Mouse (Mus musculus) liver, embryonic 14.5 days (tissue): ENCODE measurements at regions not wholly inside any gene's neighbourhood (a gene's known extent, or its start where the extent isn't known, plus 50 kb on each side); places are given as distances from the start of the nearest gene placed in this dataset.

Experiments
- ATAC-seq: fragments of 200-750 bp; cut with Nextera tagmentation; 2 replicates; pipeline ENCODE4 v1.8.0; 2017; ENCODE audit warnings: moderate number of reproducible peaks, mild to moderate bottlenecking, moderate library complexity; ENCODE audit not compliant: insufficient read depth
- DNase-seq, 3 experiments: peaks; one replicate each; pipeline ENCODE4 v3.0.0-alpha.2; 2012 to 2013; ENCODE audit warnings: low read depth in 3 of 3, low spot score in 3 of 3
- H3K27ac ChIP-seq: fragments of 300-500 bp; sonication (generic); 2 replicates; pipeline ENCODE4 v1.5.1; 2014; ENCODE audit warnings: moderate library complexity, mild to moderate bottlenecking, control low read depth, inconsistent platforms
- H3K27me3 ChIP-seq: fragments of 300-500 bp; sonication (generic); 2 replicates; pipeline ENCODE4 v1.6.1; 2014; ENCODE audit warnings: mild to moderate bottlenecking, low read length, moderate library complexity; ENCODE audit not compliant: control insufficient read depth, insufficient read depth
- H3K36me3 ChIP-seq: fragments of 300-500 bp; sonication (generic); replicated peaks from 2 replicates; pipeline ENCODE4 v1.6.1; 2014; ENCODE audit warnings: low read depth; ENCODE audit not compliant: control insufficient read depth, insufficient read depth
- H3K4me1 ChIP-seq, 2 experiments: fragments of 200-500 bp in 1 of 2; fragments of 300-500 bp in 1 of 2; sonication (generic) in 1 of 2; replicated peaks; 2 replicates each; pipeline ENCODE4 v1.6.1; 2012 to 2014; ENCODE audit warnings: antibody characterized with exemption in 1 of 2, inconsistent platforms in 1 of 2, low read length in 1 of 2; ENCODE audit not compliant: control insufficient read depth in 2 of 2, insufficient read depth in 2 of 2
- H3K4me2 ChIP-seq: fragments of 300-500 bp; sonication (generic); 2 replicates; pipeline ENCODE4 v1.6.1; 2014; ENCODE audit warnings: low read depth, mild to moderate bottlenecking, control low read depth, moderate library complexity
- H3K4me3 ChIP-seq, 2 experiments: fragments of 200-500 bp in 1 of 2; fragments of 300-500 bp in 1 of 2; sonication (generic) in 1 of 2; 2 replicates each; pipeline ENCODE4 v1.5.1; 2012 to 2014; ENCODE audit warnings: low read depth in 2 of 2, low read length in 2 of 2, mild to moderate bottlenecking in 2 of 2, control low read depth in 1 of 2, inconsistent platforms in 1 of 2, moderate library complexity in 1 of 2; ENCODE audit not compliant: insufficient read depth in 1 of 2
- H3K9ac ChIP-seq: fragments of 300-500 bp; sonication (generic); replicated peaks from 2 replicates; pipeline ENCODE4 v1.6.1; 2014; ENCODE audit warnings: mild to moderate bottlenecking, control low read depth, moderate library complexity
- H3K9me3 ChIP-seq: fragments of 300-500 bp; sonication (generic); 2 replicates; pipeline ENCODE4 v1.6.1; 2016; ENCODE audit warnings: low read length, mixed read lengths; ENCODE audit not compliant: control insufficient read depth
- CTCF ChIP-seq: IDR thresholded peaks from 2 replicates; pipeline ENCODE4 v1.5.1; 2016; ENCODE audit warnings: antibody characterized with exemption, low read depth, control low read depth
- EP300 ChIP-seq: IDR thresholded peaks from 2 replicates; pipeline ENCODE4 v1.6.1; 2016; ENCODE audit warnings: antibody characterized with exemption, low read depth
- WGBS: fragments of 180-500 bp; shearing (Covaris S2); extraction: QIAGEN DNeasy Blood & Tissue Kit; methylation state at CpG from one replicate; pipeline ENCODE4 v1.1.7; 2014; ENCODE audit not compliant: insufficient replicate concordance; 5-methylcytosine and 5-hydroxymethylcytosine counted together

- WGBS: 38% methylated on average over 8 of the region's 8 CpGs
- no peak overlapping the region for H3K27ac ChIP-seq
- H3K4me2 ChIP-seq: no peak overlapping the region
Observed at GRCm38 (mm10) chr4:8988345-8988733, 749.5 kb upstream of the Car8 start.

DNA sequence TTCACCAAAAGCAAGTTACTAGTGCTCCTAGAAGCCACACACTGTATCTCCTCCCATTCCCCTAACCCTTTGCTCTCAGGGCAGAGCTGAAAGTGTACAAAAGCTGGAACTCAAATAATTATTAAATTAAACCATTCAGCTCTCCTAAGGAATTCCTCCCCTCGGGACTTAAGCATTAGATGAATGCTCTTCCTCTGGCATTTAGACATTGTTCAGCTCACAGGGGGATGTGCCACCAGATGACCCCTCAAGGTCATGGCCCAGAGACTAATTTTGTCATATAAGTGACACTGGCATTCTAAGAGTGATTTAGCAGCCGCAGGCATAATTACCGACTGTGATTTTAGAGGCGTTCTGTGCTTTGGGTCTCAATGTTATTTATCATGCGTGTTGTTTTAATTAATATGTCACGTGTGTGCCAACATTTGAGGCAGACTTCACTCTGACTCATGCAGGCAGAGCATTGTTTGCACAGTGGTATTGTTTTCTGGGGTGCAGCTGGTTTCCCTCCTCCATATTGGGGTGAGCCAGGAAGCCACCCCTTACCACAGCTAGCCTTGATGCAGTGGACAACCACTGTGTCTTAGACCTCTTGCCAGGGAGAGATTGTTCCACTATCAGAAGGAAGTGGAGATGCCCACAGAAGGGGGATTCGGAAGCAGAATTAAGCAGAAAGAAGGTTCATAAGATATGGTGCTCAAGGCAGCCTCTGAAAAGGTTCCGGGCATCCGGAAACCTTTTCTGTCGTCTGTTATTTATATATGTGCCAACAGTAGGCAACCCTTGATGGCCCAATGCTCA, 748.9 kb upstream of the Car8 start:
- Histone ChIP-seq H3K27me3 (no peaks in the 10 kb centered on the region), H3K4me3 (no peak overlapping the region), H3K36me3 (no peaks in the 10 kb centered on the region), H3K4me1 (no peaks in the 10 kb centered on the region), H3K4me2 (no peak overlapping the region), H3K9me3 (no peaks in the 10 kb centered on the region), H3K27ac (no peak overlapping the region), H3K9ac (no peak overlapping the region)
- WGBS: 51% methylated on average over 10 of the region's 10 CpGs
- DNase-seq (no peak), ATAC-seq (no peak)
- TF ChIP-seq EP300: no peak
- TF ChIP-seq CTCF: no peak

More at GRCm38 (mm10) chr4:8988345-8988733, 749.5 kb upstream of the Car8 start:
- ATAC-seq: no peak
- no peak for DNase-seq
- no peak overlapping the region for H3K4me3 ChIP-seq
- no peak for TF ChIP-seq EP300
- TF ChIP-seq CTCF: no peak
- no peaks in the 10 kb centered on the region for H3K36me3 ChIP-seq
- no peaks in the 10 kb centered on the region for H3K27me3 ChIP-seq
- H3K9me3 ChIP-seq: no peaks in the 10 kb centered on the region
- no peak overlapping the region for H3K9ac ChIP-seq
- H3K4me1 ChIP-seq: no peaks in the 10 kb centered on the region

- Histone ChIP-seq H3K9ac (no peak overlapping the region), H3K36me3 (no peaks in the 10 kb centered on the region), H3K9me3 (no peaks in the 10 kb centered on the region), H3K4me1 (no peaks in the 10 kb centered on the region), H3K4me2 (no peak overlapping the region), H3K27me3 (no peaks in the 10 kb centered on the region), H3K4me3 (no peak overlapping the region), H3K27ac (no peak overlapping the region)
- 65% methylated on average over 13 of the region's 13 CpGs for WGBS
- DNase-seq (no peak), ATAC-seq (no peak)
- TF ChIP-seq CTCF (no peak), EP300 (no peak)
Observed at GRCm38 (mm10) chr4:8986394-8987091, 747.7 kb upstream of the Car8 start.

- ATAC-seq: no peak
- no peaks in the 10 kb centered on the region for H3K9me3 ChIP-seq
- DNase-seq: no peak
- no peaks in the 10 kb centered on the region for H3K27me3 ChIP-seq
- no peaks in the 10 kb centered on the region for H3K4me1 ChIP-seq
- no peak for TF ChIP-seq EP300
- TF ChIP-seq CTCF: no peak
- H3K9ac ChIP-seq: no peak overlapping the region
- H3K27ac ChIP-seq: no peak overlapping the region
- no peak overlapping the region for H3K4me2 ChIP-seq
- no peaks in the 10 kb centered on the region for H3K36me3 ChIP-seq
- H3K4me3 ChIP-seq: no peak overlapping the region
- WGBS: 74% methylated on average over 5 of the region's 5 CpGs
Observed at GRCm38 (mm10) chr4:8984059-8984606, 745.3 kb upstream of the Car8 start.

- H3K4me3 ChIP-seq: no peak overlapping the region
- DNase-seq (no peak), ATAC-seq (no peak)
- no peak overlapping the region for H3K4me2 ChIP-seq
- H3K9ac ChIP-seq: no peak overlapping the region
- H3K4me1 ChIP-seq: no peaks in the 10 kb centered on the region
- H3K27ac ChIP-seq: no peak overlapping the region
- TF ChIP-seq EP300 (no peak), CTCF (no peak)
- H3K9me3 ChIP-seq: no peaks in the 10 kb centered on the region
- H3K36me3 ChIP-seq: no peaks in the 10 kb centered on the region
- WGBS: 29% methylated on average over 8 of the region's 8 CpGs
- H3K27me3 ChIP-seq: no peaks in the 10 kb centered on the region
Observed at GRCm38 (mm10) chr4:8978949-8979348, 740.1 kb upstream of the Car8 start.
